Mouse (Mus musculus) spleen, postnatal 14 days (tissue): ENCODE results near the gene Cfap74.

Experiments used
- DNase-seq, 2 experiments: peaks; one replicate each; pipeline ENCODE4 v3.0.0; 2021 to 2022; ENCODE audit warnings: low spot score in 2 of 2

Gene Cfap74

DNA sequence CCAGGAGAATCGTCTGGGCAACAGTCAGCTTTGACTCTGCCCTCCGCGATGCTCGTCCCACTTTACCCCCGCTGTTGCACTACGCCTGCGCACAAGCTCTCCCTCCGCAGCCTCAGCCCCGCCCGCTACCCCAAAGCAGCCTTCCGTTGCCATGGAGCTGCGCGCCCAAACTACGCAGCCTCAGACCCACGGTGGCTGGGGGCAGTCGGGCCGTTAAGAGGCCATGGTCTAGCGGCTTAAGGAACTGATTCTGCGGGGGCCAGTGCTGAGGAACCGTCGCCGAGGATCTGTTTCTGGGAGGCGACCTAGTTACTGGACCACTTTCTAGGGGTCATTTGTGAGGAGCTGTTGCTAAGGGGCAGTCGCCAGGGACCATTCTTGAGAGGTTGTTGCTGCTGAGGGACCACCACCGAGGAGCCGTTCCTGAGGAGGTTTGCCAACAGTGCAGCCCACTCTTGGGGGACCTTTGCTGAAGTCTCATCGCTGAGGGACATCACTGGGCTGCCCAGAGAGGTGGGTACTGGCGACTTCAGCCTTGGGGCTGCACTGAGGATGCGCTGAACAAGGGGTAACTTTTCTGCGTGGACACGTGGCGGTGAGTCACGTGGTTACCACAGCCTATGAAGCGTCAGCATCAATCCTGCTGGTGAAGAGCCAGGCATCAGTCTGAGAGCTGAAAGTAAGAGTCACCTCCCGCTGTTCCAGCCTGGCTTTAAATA lies at the start of gene Cfap74:
TSS of gene Cfap74 (plus strand) at position 133 of the 719 bp plus-strand sequence.
- peak in 1 of 2 experiments; percentile 15 for DNase-seq

GRCm38 (mm10) chr4:155359560-155360464 lies 49.2 kb upstream of the Cfap74 start:
- DNase-seq: no peak

DNA sequence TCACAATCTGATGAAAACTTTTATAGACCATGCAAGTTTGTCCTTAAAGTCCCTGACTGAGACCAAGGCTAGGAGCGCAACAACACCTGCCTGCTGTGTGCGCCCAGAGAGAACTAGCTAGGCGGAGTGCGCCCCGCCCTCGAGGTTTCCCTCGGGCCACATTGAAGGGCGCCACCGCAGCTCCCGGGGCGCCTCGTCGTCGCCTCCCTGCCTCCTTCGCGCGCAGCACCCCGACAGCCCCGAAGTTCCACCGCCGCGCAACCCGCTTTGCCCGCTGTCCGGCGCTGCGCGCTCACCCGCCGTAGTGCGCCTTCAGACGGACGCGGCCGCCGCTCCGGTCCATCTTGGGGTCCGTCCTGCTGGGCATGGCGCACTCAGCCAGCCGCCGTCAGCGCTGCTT lies 48.1 kb upstream of the Cfap74 start:
- DNase-seq: no peak

DNA sequence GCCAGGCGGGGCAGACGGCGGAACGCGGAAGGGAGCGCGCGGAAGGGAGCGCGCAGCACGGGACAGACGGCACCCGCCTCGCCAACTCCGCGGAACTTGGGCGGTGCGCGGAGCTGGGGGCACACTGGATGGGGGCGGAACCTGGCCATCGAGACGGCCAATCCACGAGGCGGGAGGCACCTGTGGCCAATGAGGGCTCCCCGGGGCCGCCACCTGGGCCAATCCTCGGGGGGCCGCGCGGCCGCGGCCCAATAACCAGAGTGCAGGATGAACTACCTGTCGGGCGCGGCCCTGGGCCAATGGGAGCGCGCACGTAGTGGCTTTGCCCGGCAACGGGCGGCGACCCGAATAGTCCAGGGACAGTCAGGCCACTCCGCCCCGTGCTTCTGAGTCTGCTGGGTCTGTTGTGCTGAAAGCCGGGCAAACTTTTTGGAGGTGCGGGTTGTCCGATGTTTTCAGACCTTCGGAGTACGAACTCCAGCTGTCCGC lies 47.6 kb upstream of the Cfap74 start, which contains the start of gene Prkcz:
TSS of gene Prkcz (minus strand) at position 59 of the 489 bp plus-strand sequence.
- DNase-seq: peak; percentile 24 to 31

DNA sequence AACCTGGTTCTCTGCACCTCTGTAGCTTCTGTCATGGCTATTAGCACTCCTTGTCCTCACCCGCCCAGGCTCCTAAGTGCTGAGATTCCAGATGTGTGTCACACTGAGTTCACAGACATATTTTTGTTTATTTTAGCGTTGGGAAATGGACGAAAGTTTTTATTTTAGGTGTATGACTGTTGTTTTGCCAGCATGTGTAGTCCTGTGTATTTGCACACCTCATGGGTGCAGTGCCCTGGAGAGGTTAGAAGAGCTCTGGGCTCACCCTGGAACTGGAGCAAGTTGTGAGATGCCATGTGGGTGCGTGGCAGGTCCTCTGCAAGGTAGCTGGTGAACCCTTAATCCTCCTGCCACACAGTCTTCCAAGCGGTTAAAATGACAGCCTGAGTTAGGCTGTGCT lies 46.5 kb upstream of the Cfap74 start:
- no peak for DNase-seq

DNA sequence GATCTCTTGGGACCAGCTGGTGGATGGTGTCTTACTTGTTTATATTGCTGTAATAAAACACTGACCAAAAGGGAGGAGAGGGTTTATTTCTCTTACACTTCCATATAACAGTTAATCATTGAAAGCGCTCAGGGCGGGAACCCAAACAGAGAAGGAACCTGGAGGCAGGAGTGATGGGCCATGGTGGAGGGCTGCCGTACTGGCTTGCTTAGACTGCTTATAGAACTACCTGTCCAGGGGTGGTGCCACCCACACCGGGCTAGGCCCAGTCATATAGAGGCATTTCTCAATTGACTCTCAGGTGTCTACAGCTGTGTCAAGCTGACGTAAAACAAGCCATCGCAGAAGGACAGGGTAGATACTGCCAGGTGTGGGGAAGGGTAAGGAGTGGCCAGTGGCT lies 42.2 kb upstream of the Cfap74 start:
- DNase-seq: no peak

DNA sequence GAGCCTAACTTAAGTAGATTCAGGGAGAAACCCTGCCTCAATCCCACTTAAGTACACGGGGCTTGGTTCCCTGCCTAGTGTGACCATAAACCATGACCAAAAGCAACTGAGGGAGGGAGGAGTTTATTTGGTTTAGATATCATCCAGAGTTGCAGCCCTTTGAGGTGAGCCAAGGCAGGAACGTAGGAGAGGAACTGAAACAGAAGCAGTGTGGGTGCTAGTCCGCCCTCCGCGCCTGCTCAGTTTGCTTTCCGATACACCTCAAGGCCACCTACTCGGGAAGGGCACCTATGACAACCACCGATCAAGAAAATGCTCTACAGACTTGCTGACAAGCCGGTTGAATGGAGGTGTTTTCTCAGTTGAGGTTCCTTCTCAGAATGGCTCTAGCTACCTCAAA lies 41.3 kb upstream of the Cfap74 start:
- no peak for DNase-seq

DNA sequence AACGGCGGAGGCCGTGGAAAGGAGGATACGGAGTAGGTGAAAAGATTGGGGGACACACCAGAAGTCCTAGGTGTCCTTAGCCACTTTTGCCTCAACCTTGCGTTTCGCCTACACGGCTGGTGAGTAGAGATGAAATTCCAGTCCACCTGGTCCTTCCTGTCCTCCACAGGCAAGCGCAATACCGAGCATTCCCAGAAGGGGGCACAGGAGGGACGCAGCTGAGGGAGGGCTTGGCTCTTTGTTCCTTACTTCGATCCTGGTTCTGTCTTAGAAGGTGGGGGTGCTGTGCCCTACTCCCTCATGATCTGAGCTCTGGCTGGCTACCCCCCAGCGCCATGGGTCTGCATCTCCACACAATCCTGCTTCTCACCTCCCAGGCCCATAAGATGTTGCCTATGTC lies 40.3 kb upstream of the Cfap74 start:
- peak; percentile 19 to 30 for DNase-seq

GRCm38 (mm10) chr4:155370737-155371715 lies 38.0 kb upstream of the Cfap74 start:
- DNase-seq: no peak

DNA sequence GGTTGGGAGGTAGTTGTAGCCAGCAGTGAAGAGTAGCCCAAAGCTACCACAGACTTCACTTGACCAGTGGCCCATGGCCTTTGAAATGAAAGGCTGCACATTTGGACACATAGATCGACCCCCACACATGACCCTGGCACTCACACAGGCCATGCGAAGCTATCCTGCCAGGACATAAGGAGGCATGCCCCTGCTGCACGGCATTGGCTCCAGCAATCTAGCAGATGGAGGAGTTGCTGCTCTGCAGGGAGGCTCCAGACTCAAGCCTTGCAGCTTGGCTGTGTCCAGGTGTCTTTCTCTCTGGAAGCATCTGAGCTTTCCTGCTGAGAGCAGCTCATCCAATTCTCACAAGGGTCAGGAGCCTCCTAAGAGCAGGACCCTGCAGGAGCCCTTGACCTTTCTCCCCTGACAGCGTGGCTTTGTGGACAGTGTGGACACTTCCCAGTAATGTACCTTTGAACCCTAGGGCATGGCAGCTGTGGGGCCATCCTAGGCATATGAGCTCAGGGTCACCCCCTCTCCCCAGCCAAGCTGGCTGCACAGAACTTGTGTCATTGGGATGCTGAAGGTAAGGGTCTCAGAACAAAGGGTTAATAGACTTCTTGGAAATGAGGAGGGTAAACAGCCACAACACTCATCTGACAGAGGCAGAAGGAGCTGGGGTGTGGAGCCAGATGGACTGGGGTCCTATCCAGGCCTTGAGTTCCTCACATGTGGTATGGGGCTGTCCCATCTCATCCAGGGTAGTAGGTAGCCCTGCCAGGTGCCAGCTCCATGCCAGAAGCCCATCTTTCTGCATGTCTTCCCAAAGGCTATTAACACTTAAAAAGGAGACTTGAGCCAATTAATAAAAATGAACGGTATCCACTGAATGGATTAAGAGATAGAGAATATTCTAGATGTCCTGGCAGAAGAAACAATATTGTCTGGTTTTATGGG lies 36.9 kb upstream of the Cfap74 start:
- no peak for DNase-seq

DNA sequence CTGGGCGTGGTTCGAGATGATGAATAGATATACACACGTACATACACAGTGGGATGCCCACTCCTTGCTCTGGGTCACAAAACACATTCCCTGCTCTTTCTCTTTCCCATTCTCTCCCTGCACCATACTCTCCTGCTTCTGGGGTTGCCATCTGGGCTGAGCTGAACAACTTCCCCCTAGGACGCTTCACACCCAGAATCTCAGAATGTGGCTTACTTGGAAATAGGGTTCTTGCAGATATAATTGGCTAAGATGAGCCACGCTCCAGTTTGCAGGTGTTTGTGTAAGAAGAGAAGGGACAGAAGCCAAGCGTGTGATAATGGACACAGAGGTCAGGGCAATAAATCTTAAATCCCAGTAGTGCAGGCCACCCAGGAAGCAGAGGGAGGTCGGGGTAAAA lies 27.0 kb upstream of the Cfap74 start:
- no peak for DNase-seq

DNA sequence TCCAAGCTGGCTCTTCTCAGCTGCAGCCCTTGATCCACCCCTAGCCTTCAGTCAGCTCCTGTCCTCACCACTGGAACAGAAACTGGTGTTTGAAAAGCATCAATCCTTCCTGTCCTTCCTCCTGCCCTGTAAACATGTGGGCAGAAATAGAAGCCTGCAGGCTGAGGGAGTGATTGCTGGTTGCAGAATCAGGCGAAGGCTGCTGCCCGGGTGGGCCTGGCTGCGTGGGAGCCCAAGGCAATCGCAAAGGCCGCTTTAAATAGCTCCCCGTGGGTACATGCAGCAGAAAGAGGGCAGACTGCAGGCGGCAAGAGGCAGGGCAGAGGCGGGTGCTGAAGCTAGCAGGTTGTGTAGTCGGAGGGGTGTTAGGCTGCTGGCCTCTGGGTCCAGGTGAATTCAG lies 26.2 kb upstream of the Cfap74 start:
- no peak for DNase-seq

DNA sequence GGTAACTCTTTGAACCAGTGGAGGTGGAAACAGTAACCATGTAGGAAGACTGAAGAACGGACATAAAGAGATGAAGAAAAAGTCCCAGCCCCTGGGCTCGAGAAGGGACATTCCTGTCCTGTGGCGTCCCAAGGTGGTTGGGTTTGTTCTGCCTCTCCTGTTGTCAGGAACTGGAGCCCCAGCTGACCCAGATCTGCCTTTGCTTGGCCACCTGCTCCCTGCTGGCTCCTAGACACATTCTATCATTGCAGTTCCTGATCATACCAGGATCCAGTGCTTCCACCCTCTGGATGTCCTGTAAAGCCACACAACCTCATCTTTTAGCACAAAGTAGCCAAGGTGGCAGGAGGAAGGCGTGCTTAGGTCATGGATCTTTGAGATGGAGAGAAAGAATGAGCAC lies 25.7 kb upstream of the Cfap74 start:
- DNase-seq: no peak

DNA sequence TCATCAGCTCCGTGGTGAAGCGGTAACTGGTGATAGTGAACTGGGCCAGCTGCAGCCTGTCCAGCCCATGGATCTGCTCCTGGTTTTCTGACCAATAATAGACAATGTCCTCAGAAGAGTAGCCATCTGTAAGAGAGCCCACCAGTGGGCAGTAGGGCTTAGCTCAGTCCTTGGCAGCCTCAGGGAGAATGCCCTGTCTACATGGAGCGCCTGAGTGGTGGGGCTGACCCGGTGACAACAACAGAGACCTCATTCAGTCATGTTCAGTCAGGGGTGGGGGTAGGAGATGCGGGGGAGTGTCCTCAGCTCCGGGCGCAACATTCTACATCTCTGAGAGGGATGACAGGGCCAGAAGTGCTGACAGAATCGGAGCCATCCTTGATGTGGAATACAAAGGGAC lies 21.8 kb upstream of the Cfap74 start:
- no peak for DNase-seq

- DNase-seq: no peak
These were observed 13.5 kb upstream of the Cfap74 start for GRCm38 (mm10) chr4:155395471-155395870.

DNA sequence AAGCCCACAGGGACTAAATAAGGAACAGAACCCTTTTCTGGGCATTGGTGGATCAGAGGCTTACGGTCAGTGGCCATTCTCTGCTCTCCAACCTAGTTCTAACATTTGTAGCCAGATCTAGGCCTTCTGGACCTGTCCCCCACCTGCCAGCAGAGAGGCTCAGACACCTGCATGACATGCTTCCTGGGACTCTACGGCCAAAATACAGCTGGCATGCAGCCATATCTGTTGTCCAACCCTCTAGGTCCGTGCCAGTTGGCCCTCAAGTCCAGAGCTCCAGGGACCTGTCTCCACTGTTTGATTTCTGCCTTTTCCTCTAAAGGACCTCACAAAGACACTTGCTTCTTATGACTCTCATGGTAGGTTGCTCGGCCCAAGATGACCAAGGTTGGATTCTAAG lies 12.2 kb upstream of the Cfap74 start:
- DNase-seq: no peak

- DNase-seq: no peak
These were observed 11.3 kb upstream of the Cfap74 start, which contains the start of gene Gabrd for GRCm38 (mm10) chr4:155397511-155398221. Gabrd (minus strand) TSS chr4:155398112.

DNA sequence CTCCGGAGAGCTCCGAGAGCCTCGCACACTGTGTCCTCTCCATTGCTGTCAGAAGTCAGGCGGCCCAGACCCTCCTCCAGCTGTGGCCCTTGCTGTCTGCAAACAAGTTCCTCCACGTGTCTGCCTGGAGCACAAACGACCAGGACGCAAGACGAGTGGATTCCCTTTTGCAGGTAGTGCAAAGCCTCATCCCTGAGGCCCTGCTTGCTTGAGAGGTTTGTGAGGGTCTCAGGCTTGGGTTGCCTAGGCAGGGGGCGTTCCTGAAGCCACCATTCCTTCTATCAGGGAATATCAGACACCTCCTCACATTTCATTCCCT lies 10.8 kb upstream of the Cfap74 start:
- DNase-seq: no peak

DNA sequence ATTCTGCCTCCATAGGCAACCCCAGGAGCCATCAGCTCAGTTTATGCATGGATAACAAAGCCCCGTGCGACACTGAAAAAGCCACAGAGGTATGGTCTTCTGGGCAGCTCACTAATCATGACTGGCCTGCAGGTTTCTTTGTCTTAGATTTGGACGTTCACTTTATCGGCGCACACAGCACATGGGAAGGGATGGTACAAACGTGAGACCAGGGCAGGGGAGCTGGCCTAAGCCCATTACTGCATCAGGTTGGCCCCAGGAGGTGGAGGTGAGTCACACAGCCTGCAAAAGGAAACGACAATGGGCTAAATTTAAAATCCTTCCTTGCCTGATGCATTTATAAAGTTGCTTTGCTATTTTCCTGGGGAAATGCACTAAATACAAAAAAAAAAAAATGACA lies 7.9 kb upstream of the Cfap74 start:
- no peak for DNase-seq

- no peak for DNase-seq
These were observed 6.5 kb upstream of the Cfap74 start for GRCm38 (mm10) chr4:155402489-155402888.
